Mouse (Mus musculus): ENCODE measurements around the gene Rad51. TPM values are rescaled to one million over a fixed set of nuclear protein-coding genes. Genes with fewer than 3 reads are reported as not detected.
A peak's percentile ranks its signal among the peaks of the same experiment; 100 is the strongest.

The Rad51 gene
- total RNA-seq, 2 experiments from 2014 or later: 13.5 to 17.3 TPM

- no peak for DNase-seq (ENCODE audit: low spot score in 2 of 2)
These were observed 50.5 kb downstream of the Rad51 start for GRCm38 (mm10) chr2:119163135-119163534.

- DNase-seq (ENCODE audit: low spot score in 2 of 2): no peak
These were observed 51.4 kb downstream of the Rad51 start for GRCm38 (mm10) chr2:119163999-119164398.

- no peak for DNase-seq (ENCODE audit: low spot score in 2 of 2)
These were observed 52.8 kb downstream of the Rad51 start for GRCm38 (mm10) chr2:119165401-119165800.

GRCm38 (mm10) chr2:119166901-119167865, 54.6 kb downstream of the Rad51 start, which contains the start of gene Gchfr:
Gchfr (plus strand) TSS chr2:119167773.
- peak; percentile 22 to 47 for DNase-seq (ENCODE audit: low spot score in 2 of 2)

GRCm38 (mm10) chr2:119167866-119168256, 55.3 kb downstream of the Rad51 start:
- no peak for DNase-seq (ENCODE audit: low spot score in 2 of 2)

- no peak for DNase-seq (ENCODE audit: low spot score in 2 of 2)
These were observed 57.7 kb downstream of the Rad51 start for GRCm38 (mm10) chr2:119170282-119170681.

GRCm38 (mm10) chr2:119171574-119171973, 59.0 kb downstream of the Rad51 start:
- DNase-seq (ENCODE audit: low spot score in 2 of 2): no peak

- DNase-seq (ENCODE audit: low spot score in 2 of 2): no peak
These were observed 59.9 kb downstream of the Rad51 start for GRCm38 (mm10) chr2:119172446-119172845.

- DNase-seq (ENCODE audit: low spot score in 2 of 2): peak; percentile 31 to 73
These were observed 60.4 kb downstream of the Rad51 start for GRCm38 (mm10) chr2:119172862-119173576.

GRCm38 (mm10) chr2:119173991-119174651, 61.5 kb downstream of the Rad51 start, which contains the start of gene Gm14137:
Gm14137 (plus strand) TSS chr2:119174509.
- no peak for DNase-seq (ENCODE audit: low spot score in 2 of 2)

GRCm38 (mm10) chr2:119174866-119175265, 62.3 kb downstream of the Rad51 start:
- DNase-seq (ENCODE audit: low spot score in 2 of 2): no peak

GRCm38 (mm10) chr2:119175614-119176013, 63.0 kb downstream of the Rad51 start:
- no peak for DNase-seq (ENCODE audit: low spot score in 2 of 2)

GRCm38 (mm10) chr2:119176761-119177160, 64.2 kb downstream of the Rad51 start:
- DNase-seq (ENCODE audit: low spot score in 2 of 2): no peak

- no peak for DNase-seq (ENCODE audit: low spot score in 2 of 2)
These were observed 64.9 kb downstream of the Rad51 start for GRCm38 (mm10) chr2:119177384-119177939.

- DNase-seq (ENCODE audit: low spot score in 2 of 2): no peak
These were observed 70.3 kb downstream of the Rad51 start for GRCm38 (mm10) chr2:119182914-119183313.

GRCm38 (mm10) chr2:119189029-119189710, 76.6 kb downstream of the Rad51 start:
- DNase-seq (ENCODE audit: low spot score in 2 of 2): peak; percentile 62 to 76

- DNase-seq (ENCODE audit: low spot score in 2 of 2): no peak
These were observed 78.4 kb downstream of the Rad51 start for GRCm38 (mm10) chr2:119190969-119191368.

GRCm38 (mm10) chr2:119194140-119194539, 81.5 kb downstream of the Rad51 start:
- no peak for DNase-seq (ENCODE audit: low spot score in 2 of 2)

- no peak for DNase-seq (ENCODE audit: low spot score in 2 of 2)
These were observed 83.9 kb downstream of the Rad51 start for GRCm38 (mm10) chr2:119196316-119197108.
